Mouse (Mus musculus): Measurements from ENCODE around the gene Gm5127.

The Gm5127 gene

GRCm38 (mm10) chrX:106582886-106583285, at the start of gene Gm5127:
Gene Gm5127 (plus strand): TSS chrX:106583186.
- DNase-seq (ENCODE audit: low read depth, low spot score) = no peak

GRCm38 (mm10) chrX:106536359-106536758, 46.6 kb upstream of the Gm5127 start:
- peak; percentile 0 for DNase-seq (ENCODE audit: low read depth, low spot score)

- no peak for DNase-seq (ENCODE audit: low read depth, low spot score)
Measured at GRCm38 (mm10) chrX:106555457-106555856, 27.5 kb upstream of the Gm5127 start.

- DNase-seq (ENCODE audit: low read depth, low spot score) = no peak
Measured at GRCm38 (mm10) chrX:106578966-106579365, 4.0 kb upstream of the Gm5127 start.

DNA sequence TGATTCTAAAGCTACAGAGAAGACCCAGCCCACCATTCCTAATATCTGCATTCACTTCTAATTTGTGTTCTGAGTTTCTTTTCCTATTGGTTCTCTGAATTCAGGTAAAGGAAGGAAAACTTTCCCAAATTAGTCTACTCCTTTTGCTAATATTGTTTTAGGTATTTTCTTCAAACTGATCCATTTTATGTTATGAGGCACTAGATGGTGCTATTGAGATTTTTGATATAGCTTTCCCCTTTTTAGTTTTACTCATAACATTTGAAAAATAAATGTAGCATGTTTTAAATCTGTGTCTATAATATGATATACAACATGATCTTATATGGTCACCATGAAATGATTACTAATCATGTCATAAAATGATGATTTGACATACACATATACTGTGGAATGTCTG, 2.6 kb upstream of the Gm5127 start:
- no peak for DNase-seq (ENCODE audit: low read depth, low spot score)

DNA sequence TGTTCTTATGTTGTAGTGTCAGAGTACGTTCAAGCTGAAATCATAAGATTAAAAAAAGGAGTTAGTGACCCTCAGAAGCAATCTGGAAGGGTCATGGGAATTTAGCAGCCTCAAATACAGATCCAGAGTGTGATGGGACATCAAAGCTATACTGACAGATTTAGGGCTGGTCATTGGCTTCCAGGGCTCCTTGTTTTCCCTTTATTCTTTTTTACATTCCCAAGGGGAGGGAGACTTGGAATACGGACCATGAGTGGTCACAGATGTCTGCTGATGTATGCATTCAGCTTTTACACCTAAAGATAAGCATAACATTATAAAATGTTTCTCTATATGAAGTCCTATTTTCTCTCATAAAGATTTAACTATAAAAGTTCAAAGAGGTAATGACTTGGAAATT, 789 bp upstream of the Gm5127 start:
- no peak for DNase-seq (ENCODE audit: low read depth, low spot score)

- no peak for DNase-seq (ENCODE audit: low read depth, low spot score)
Measured at GRCm38 (mm10) chrX:106593914-106594313, 10.9 kb downstream of the Gm5127 start.

DNA sequence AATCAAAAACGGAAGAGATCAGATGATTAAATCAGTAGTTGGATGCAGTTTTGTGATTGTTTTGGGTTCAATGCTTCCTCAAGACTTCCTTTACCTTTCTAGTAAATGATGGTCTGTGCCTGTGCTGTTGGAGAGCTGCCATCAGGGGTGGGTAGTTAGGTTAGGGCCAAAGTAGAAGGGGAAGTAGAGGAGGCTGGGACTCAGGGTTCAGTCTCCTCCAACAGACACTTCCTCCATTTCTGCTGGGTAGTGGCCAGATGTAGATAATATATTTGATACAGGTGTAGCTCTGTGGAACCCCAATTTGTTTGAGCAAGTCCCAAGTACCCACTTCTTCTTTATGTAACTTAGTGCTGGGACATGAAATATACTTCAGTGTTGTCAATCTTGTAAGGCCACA, 12.9 kb downstream of the Gm5127 start:
- DNase-seq (ENCODE audit: low read depth, low spot score) = no peak

- DNase-seq (ENCODE audit: low read depth, low spot score) = peak; percentile 0
Measured at GRCm38 (mm10) chrX:106602574-106603258, 19.7 kb downstream of the Gm5127 start.

DNA sequence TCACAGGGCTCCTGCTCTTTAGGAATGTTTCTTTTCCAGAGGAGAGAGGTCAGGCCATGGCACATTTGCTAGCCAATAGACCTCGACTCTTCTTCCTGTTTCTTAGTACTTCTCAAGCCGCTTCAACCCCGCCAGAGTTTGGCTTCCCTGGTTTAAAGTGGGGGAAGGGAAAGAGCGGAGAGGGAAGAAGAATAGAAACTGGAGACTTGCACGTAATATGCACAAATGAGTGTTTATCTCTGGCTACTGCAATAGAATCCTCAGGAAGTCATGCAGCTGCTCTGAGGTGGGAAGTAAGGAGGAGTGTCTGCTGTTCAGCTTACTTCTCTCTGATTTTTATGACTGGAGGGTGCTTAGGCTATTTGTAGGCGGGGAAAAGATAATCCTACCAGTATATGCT, 20.4 kb downstream of the Gm5127 start, which contains the start of gene Cysltr1:
TSS of gene Cysltr1 (minus strand) at position 294 of the 400 bp plus-strand sequence.
- DNase-seq (ENCODE audit: low read depth, low spot score) = no peak

GRCm38 (mm10) chrX:106622512-106622911, 39.5 kb downstream of the Gm5127 start:
- no peak for DNase-seq (ENCODE audit: low read depth, low spot score)

GRCm38 (mm10) chrX:106623667-106624066, 40.7 kb downstream of the Gm5127 start:
- no peak for DNase-seq (ENCODE audit: low read depth, low spot score)

DNA sequence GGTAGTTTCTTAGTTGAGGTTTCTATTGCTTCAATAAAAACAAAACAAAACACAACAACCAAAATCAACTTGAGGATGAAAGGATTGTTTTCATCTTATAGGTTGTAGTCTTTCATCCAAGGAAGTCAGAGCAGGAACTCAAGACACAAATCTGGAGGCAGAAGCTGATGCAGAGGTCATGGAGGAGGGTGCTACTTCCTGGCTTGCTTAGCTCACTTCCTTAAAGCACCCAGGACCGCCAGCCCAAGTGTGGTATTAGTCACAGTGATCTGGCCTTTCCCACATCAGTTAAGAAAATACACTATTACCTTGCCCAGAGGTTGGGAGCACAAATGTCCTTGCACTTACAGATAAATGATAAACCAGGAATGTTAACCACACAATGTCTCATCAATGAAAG, 45.5 kb downstream of the Gm5127 start:
- DNase-seq (ENCODE audit: low read depth, low spot score) = no peak

DNA sequence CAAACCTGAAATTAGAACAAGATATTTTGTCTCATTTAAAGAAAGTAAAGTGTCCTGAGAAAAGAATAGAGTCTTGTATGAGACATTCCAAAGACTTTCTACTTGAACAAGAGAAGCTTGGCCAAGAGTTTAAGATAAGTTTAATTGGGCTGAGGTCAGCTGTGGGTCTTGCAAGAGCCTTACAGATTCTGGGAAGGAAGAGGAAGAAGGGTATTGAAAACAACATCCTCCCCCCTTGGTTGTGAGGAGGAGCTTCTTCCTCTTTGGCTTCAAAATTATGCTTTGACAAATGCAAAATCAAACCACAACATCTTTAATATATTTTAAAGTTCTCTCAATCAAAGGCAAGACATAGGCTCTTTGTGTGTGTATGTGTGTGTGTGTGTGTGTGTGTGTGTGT, 50.6 kb downstream of the Gm5127 start:
- DNase-seq (ENCODE audit: low read depth, low spot score) = no peak

DNA sequence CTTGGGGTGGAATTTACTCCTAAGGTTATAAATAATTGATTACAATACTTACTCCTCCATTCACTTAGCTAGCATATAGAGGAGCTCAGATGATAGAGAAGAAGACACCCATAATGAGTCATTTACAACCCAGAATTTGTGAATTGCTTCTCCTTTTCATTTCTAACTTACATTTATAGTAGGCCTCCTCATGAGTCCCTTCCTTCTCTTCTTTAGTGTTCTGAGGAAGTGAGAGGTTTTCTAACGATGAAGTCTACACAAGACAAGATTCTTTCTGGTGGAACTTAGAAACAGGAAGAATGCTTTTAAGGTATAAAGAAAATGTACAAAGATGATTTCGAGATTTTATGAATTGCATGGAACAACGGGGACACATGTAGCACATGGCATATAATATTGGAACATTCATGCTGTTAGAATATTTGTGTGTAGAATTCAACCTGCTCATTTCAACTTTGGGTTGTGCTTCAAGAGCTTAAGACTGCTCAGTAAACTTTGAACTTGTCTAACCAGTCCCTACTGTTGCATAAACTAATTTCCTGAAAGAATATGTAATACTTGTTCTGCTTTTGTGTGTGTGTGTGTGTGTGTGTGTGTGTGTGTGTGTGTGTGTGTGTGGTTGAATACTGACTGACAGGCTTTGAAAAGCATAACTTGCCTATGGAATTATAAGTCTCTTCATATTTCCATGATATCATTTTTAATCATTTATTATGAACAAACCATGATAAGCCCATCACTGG, 52.0 kb downstream of the Gm5127 start:
- no peak for DNase-seq (ENCODE audit: low read depth, low spot score)

DNA sequence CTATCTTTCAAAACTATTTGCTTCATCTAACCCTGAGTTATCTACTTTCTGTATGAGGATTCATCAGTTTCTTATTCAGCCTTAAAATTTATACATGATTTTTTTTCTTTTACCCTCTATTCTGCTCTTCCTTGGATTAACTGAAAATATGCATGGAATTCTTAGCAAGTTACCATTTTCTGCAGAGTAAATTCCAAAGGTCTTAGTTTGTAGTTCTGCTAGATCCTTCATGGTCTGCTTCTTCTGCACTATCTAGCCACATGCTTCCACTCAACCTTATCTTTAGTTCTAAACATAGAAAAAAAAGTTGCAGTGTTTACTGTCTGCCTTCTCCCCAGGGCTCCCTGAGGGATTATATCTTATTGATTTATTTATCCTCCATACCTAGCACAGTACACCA, 79.1 kb downstream of the Gm5127 start:
- no peak for DNase-seq (ENCODE audit: low read depth, low spot score)

DNA sequence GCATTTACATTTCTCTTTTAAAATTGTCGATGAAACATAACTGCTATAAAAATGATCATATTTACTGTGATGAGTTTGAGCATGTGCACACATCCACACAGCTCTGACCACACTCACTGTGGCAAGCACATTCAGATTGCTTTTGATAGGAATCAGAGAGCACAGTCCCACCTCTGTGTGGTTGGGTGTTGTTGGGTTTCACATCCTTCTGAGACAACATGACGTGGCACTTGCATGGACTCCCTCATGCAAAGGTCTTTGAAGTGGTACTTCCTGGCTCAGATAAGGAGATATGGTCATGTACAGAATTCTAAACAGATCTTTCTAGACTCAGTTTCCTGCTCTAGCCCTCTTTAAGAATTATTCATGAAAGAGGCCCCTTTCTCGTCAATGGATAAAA, 121.6 kb downstream of the Gm5127 start:
- no peak for DNase-seq (ENCODE audit: low read depth, low spot score)

GRCm38 (mm10) chrX:106717160-106717559, 134.2 kb downstream of the Gm5127 start:
- no peak for DNase-seq (ENCODE audit: low read depth, low spot score)

GRCm38 (mm10) chrX:106742241-106742640, 159.3 kb downstream of the Gm5127 start:
- no peak for DNase-seq (ENCODE audit: low read depth, low spot score)

GRCm38 (mm10) chrX:106755272-106755671, 172.3 kb downstream of the Gm5127 start:
- no peak for DNase-seq (ENCODE audit: low read depth, low spot score)

Measured in WW6 (cell line).